Mouse (Mus musculus): ENCODE measurements around the gene Ttll8. TPM values are rescaled to one million over a fixed set of nuclear protein-coding genes. Genes with fewer than 3 reads are reported as not detected.

Ttll8 gene
- polyA plus RNA-seq, 1 experiment from 2014 or later: not detected

- H3K4me2 ChIP-seq (replicated peaks; ENCODE audit: low read depth, low read length): no peak overlapping the region
- no peak for ATAC-seq (ENCODE audit: low FRiP score)
- no peaks in the 10 kb centered on the region for H3K36me3 ChIP-seq (ENCODE audit: control insufficient read depth, insufficient read depth, low read length)
- no peak overlapping the region for H3K4me3 ChIP-seq (ENCODE audit: low read depth, low read length)
- no peaks in the 10 kb centered on the region for H3K9me3 ChIP-seq (ENCODE audit: control insufficient read depth, low read length)
- DNase-seq (ENCODE audit: low spot score): peak; percentile 8
- 77% methylated on average over 6 of the region's 6 CpGs for WGBS
- H3K27me3 ChIP-seq (ENCODE audit: control insufficient read depth, insufficient read depth, low read length): no peaks in the 10 kb centered on the region
- peaks cover 4% of the 10 kb centered on the region; the same call in 1 of the 2 replicates for H3K4me1 ChIP-seq (replicated peaks; ENCODE audit: control insufficient read depth, insufficient read depth, low read length)
- H3K9ac ChIP-seq (ENCODE audit: low read depth, low read length): no peak overlapping the region
- H3K27ac ChIP-seq (ENCODE audit: low read depth, low read length): no peak overlapping the region
Observed at GRCm38 (mm10) chr15:88868024-88868742, 86.0 kb downstream of the Ttll8 start.

GRCm38 (mm10) chr15:88867368-88868023 is 86.7 kb downstream of the Ttll8 start:
- H3K27ac ChIP-seq (ENCODE audit: low read depth, low read length): no peak overlapping the region; the same call in 1 of the 2 replicates
- H3K27me3 ChIP-seq (ENCODE audit: control insufficient read depth, insufficient read depth, low read length): no peaks in the 10 kb centered on the region
- no peak for ATAC-seq (ENCODE audit: low FRiP score)
- H3K4me1 ChIP-seq (replicated peaks; ENCODE audit: control insufficient read depth, insufficient read depth, low read length): peaks cover 4% of the 10 kb centered on the region; the same call in 1 of the 2 replicates
- no peaks in the 10 kb centered on the region for H3K36me3 ChIP-seq (ENCODE audit: control insufficient read depth, insufficient read depth, low read length)
- no peaks in the 10 kb centered on the region for H3K9me3 ChIP-seq (ENCODE audit: control insufficient read depth, low read length)
- H3K4me3 ChIP-seq (ENCODE audit: low read depth, low read length): no peak overlapping the region
- DNase-seq (ENCODE audit: low spot score): no peak
- H3K4me2 ChIP-seq (replicated peaks; ENCODE audit: low read depth, low read length): no peak overlapping the region
- no peak overlapping the region for H3K9ac ChIP-seq (ENCODE audit: low read depth, low read length)
- WGBS: 37% methylated on average over 5 of the region's 5 CpGs

- WGBS: 61% methylated on average over 7 of the region's 7 CpGs
- Histone ChIP-seq H3K27me3 (ENCODE audit: control insufficient read depth, insufficient read depth, low read length) (no peaks in the 10 kb centered on the region), H3K9me3 (ENCODE audit: control insufficient read depth, low read length) (no peaks in the 10 kb centered on the region), H3K4me1 (replicated peaks; ENCODE audit: control insufficient read depth, insufficient read depth, low read length) (peaks cover 4% of the 10 kb centered on the region; the same call in 1 of the 2 replicates), H3K27ac (ENCODE audit: low read depth, low read length) (no peak overlapping the region), H3K36me3 (ENCODE audit: control insufficient read depth, insufficient read depth, low read length) (no peaks in the 10 kb centered on the region), H3K9ac (ENCODE audit: low read depth, low read length) (no peak overlapping the region), H3K4me2 (replicated peaks; ENCODE audit: low read depth, low read length) (no peak overlapping the region), H3K4me3 (ENCODE audit: low read depth, low read length) (no peak overlapping the region)
- DNase-seq (ENCODE audit: low spot score): no peak
- ATAC-seq (ENCODE audit: low FRiP score): no peak
Observed at GRCm38 (mm10) chr15:88866934-88867356, 87.3 kb downstream of the Ttll8 start.

- H3K9ac ChIP-seq (ENCODE audit: low read depth, low read length): no peak overlapping the region
- no peak overlapping the region for H3K27ac ChIP-seq (ENCODE audit: low read depth, low read length)
- H3K4me1 ChIP-seq (replicated peaks; ENCODE audit: control insufficient read depth, insufficient read depth, low read length): peaks cover 4% of the 10 kb centered on the region; the same call in 1 of the 2 replicates
- H3K27me3 ChIP-seq (ENCODE audit: control insufficient read depth, insufficient read depth, low read length): no peaks in the 10 kb centered on the region
- DNase-seq (ENCODE audit: low spot score): no peak
- no peaks in the 10 kb centered on the region for H3K9me3 ChIP-seq (ENCODE audit: control insufficient read depth, low read length)
- no peak overlapping the region for H3K4me2 ChIP-seq (replicated peaks; ENCODE audit: low read depth, low read length)
- ATAC-seq (ENCODE audit: low FRiP score): no peak
- 77% methylated on average over 4 of the region's 4 CpGs for WGBS
- H3K4me3 ChIP-seq (ENCODE audit: low read depth, low read length): no peak overlapping the region
- H3K36me3 ChIP-seq (ENCODE audit: control insufficient read depth, insufficient read depth, low read length): no peaks in the 10 kb centered on the region
Observed at GRCm38 (mm10) chr15:88865888-88866695, 88.1 kb downstream of the Ttll8 start.

GRCm38 (mm10) chr15:88865061-88865460 is 89.2 kb downstream of the Ttll8 start:
- ATAC-seq (ENCODE audit: low FRiP score) (no peak), DNase-seq (ENCODE audit: low spot score) (peak; percentile 7)
- H3K9ac ChIP-seq (ENCODE audit: low read depth, low read length): no peak overlapping the region
- H3K4me1 ChIP-seq (replicated peaks; ENCODE audit: control insufficient read depth, insufficient read depth, low read length): peaks cover 4% of the 10 kb centered on the region; the same call in 1 of the 2 replicates
- no peaks in the 10 kb centered on the region for H3K36me3 ChIP-seq (ENCODE audit: control insufficient read depth, insufficient read depth, low read length)
- 0 out of 2 replicates have a peak overlapping the region, but pooled peaks have one; percentile 98 for H3K4me2 ChIP-seq (replicated peaks; ENCODE audit: low read depth, low read length)
- H3K9me3 ChIP-seq (ENCODE audit: control insufficient read depth, low read length): no peaks in the 10 kb centered on the region
- H3K4me3 ChIP-seq (ENCODE audit: low read depth, low read length): no peak overlapping the region
- WGBS: 84% methylated on average over 14 of the region's 14 CpGs
- H3K27me3 ChIP-seq (ENCODE audit: control insufficient read depth, insufficient read depth, low read length): no peaks in the 10 kb centered on the region
- H3K27ac ChIP-seq (ENCODE audit: low read depth, low read length): no peak overlapping the region

- Histone ChIP-seq H3K36me3 (ENCODE audit: control insufficient read depth, insufficient read depth, low read length) (no peaks in the 10 kb centered on the region), H3K27ac (ENCODE audit: low read depth, low read length) (peak overlapping the region; percentile 30; the same call in 1 of the 2 replicates), H3K4me3 (ENCODE audit: low read depth, low read length) (peak overlapping the region; percentile 59), H3K4me2 (replicated peaks; ENCODE audit: low read depth, low read length) (peak overlapping the region; percentile 98), H3K27me3 (ENCODE audit: control insufficient read depth, insufficient read depth, low read length) (no peaks in the 10 kb centered on the region), H3K9ac (ENCODE audit: low read depth, low read length) (peak overlapping the region; percentile 68), H3K4me1 (replicated peaks; ENCODE audit: control insufficient read depth, insufficient read depth, low read length) (peaks cover 4% of the 10 kb centered on the region; the same call in 1 of the 2 replicates), H3K9me3 (ENCODE audit: control insufficient read depth, low read length) (no peaks in the 10 kb centered on the region)
- DNase-seq (ENCODE audit: low spot score) (peak; percentile 31), ATAC-seq (ENCODE audit: low FRiP score) (peak; percentile 22; the same call in 1 of the 2 replicates)
- 44% methylated on average over 22 of the region's 22 CpGs for WGBS
Observed at GRCm38 (mm10) chr15:88864270-88865030, 89.8 kb downstream of the Ttll8 start.

- under 1% methylated on average over 26 of the region's 39 CpGs for WGBS
Observed at GRCm38 (mm10) chr15:88863695-88864231, 90.5 kb downstream of the Ttll8 start.

More at GRCm38 (mm10) chr15:88863695-88864231, 90.5 kb downstream of the Ttll8 start:
- Histone ChIP-seq H3K9me3 (ENCODE audit: control insufficient read depth, low read length) (no peaks in the 10 kb centered on the region), H3K4me3 (ENCODE audit: low read depth, low read length) (peak overlapping the region; percentile 59), H3K36me3 (ENCODE audit: control insufficient read depth, insufficient read depth, low read length) (no peaks in the 10 kb centered on the region), H3K9ac (ENCODE audit: low read depth, low read length) (peak overlapping the region; percentile 68), H3K4me2 (replicated peaks; ENCODE audit: low read depth, low read length) (peak overlapping the region; percentile 98), H3K27me3 (ENCODE audit: control insufficient read depth, insufficient read depth, low read length) (no peaks in the 10 kb centered on the region), H3K4me1 (replicated peaks; ENCODE audit: control insufficient read depth, insufficient read depth, low read length) (peaks cover 4% of the 10 kb centered on the region; the same call in 1 of the 2 replicates), H3K27ac (ENCODE audit: low read depth, low read length) (peak overlapping the region; percentile 62)
- DNase-seq (ENCODE audit: low spot score) (peak; percentile 86), ATAC-seq (ENCODE audit: low FRiP score) (peak; percentile 55)

All from hindbrain, embryonic 11.5 days (tissue).